Mouse (Mus musculus): ENCODE data around the gene Slc12a8.

Slc12a8 gene

GRCm38 (mm10) chr16:33704289-33704688 is 187.2 kb downstream of the Slc12a8 start:
- DNase-seq = no peak

GRCm38 (mm10) chr16:33705258-33705657 is 188.1 kb downstream of the Slc12a8 start:
- DNase-seq = no peak

- no peak for DNase-seq
These were observed 189.2 kb downstream of the Slc12a8 start for GRCm38 (mm10) chr16:33706111-33706890.

GRCm38 (mm10) chr16:33708031-33708430 is 190.9 kb downstream of the Slc12a8 start:
- DNase-seq = no peak

- no peak for DNase-seq
These were observed 191.7 kb downstream of the Slc12a8 start for GRCm38 (mm10) chr16:33708585-33709397.

Measured in right cerebral cortex, adult 18-20 months (tissue).